Mouse (Mus musculus) urinary bladder, postnatal 25 days (tissue): ENCODE measurements around the gene Deup1.

Experiments
- DNase-seq: peaks from one replicate; pipeline ENCODE4 v3.0.0; 2022; ENCODE audit warnings: low spot score

The Deup1 gene

GRCm38 (mm10) chr9:15533336-15534070 is 94.2 kb downstream of the Deup1 start:
- DNase-seq: no peak

GRCm38 (mm10) chr9:15531204-15531603 is 96.5 kb downstream of the Deup1 start:
- DNase-seq: no peak

DNA sequence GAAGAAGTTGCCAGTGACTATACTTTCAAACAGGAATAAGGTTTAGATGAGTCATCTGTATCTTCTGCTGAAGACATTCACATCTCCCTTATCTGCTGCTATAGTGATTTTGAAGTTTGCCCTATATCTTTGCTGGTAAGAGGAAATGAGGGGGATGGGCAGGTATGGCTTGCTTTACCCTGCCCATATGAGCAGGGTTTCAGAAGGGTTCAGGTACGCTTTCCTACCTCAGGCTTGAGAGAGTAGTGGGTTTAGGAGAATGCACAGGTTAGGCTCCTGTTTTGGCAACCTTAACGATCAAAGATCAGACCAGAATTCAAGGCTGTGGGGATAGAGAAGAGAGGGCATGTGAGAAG is 97.8 kb downstream of the Deup1 start:
- no peak for DNase-seq

GRCm38 (mm10) chr9:15529275-15529964 is 98.3 kb downstream of the Deup1 start:
- DNase-seq: peak; percentile 47

DNA sequence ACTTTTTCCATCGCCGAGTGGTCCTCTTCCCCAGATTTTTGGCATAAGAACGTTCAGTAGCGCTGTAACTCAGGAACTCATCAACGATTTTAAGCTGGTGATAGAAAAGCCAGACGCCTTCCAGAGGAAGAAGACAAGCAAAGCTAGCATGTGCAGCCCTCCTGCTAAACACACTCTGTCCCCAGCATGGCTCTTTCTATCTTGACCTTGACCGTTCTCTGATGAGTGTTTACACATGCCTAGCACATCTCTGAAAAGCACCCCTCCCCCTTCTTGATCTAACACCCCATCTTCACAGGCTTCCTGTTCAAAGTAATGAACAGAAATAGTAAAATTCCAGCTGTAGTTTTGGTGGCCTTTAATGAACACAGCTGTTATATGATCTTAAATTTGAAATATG is 99.4 kb downstream of the Deup1 start:
- no peak for DNase-seq

DNA sequence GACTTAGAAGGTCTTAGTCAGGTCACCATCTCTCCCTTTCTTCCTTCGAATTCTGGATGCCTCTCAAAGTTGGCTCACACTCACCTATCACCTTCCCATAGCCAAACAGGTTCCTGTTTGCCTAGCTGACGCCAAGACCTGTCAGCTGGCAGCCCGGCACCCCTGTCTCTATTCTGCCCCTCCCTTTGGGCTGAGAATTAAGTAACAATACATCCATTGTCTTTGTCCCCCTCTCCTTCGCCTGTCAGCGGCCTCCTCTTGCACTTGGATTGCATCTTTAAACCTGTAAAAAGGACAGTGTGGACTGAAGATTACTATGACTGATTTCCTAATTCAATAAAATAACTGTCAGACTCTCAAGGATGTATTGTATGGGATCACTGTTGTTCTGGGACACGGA is 99.9 kb downstream of the Deup1 start:
- DNase-seq: no peak

DNA sequence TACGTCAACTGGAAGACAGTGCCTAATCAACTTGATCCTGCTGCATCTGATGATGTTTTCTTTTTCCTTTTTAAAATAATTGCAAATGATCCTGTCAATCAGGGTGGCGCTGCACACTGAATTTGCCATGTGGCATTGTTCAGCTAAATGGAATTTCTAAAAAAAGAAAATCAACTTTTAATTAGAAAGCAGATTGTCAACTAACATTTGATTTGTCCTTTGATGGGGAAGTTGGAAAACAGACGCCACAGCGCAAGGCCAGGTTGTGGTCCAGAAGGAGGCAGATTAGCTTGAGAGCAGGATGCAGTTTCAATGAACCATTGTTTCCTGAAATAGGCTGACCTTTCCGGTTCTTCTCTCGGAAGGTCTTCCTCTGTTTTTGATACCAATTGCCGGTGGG is 101.2 kb downstream of the Deup1 start:
- no peak for DNase-seq

GRCm38 (mm10) chr9:15525246-15525645 is 102.5 kb downstream of the Deup1 start:
- DNase-seq: no peak

GRCm38 (mm10) chr9:15523646-15524045 is 104.1 kb downstream of the Deup1 start:
- DNase-seq: no peak

- DNase-seq: no peak
Observed at GRCm38 (mm10) chr9:15522887-15523286, 104.8 kb downstream of the Deup1 start.

GRCm38 (mm10) chr9:15522348-15522747 is 105.4 kb downstream of the Deup1 start:
- DNase-seq: no peak

- no peak for DNase-seq
Observed at GRCm38 (mm10) chr9:15517979-15518378, 109.8 kb downstream of the Deup1 start.

DNA sequence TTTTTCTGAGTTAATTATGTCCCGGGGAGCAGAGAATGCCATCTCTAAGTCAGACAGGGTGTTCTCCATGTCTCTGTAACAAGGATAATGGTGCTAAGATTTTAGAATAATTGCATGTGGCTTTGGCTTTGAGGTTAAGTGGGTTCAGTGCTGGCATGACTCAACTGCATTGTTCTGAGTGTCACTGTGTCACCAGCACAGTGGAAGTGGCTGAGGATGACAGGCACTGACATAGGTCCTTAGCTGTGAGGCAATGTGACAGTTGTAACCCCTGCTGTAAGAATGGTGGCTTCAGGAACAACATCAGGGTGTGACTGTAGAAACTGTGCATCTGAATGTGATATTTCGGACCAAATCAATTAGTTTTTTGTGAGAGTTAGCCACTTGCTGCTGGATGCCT is 111.7 kb downstream of the Deup1 start:
- no peak for DNase-seq

DNA sequence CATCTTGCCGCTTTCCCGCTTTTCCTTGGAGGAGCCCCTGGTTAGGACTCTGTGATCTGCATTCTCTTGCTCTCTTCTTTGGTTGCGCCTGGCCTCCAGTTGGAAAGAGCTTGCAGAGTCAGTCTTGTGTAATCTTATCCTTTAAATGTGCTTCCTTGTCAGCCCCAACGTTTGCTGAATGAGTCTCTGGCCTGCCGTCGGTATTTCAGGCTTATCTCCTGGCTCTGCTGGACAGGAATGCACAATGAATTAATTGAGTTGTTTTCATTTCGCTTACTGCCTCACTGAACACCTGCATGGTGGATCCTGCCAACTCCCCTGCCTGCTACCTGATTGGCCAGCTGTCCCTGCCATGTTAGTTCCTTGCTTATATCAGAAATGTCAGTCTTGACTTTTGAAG is 114.8 kb downstream of the Deup1 start:
- no peak for DNase-seq

DNA sequence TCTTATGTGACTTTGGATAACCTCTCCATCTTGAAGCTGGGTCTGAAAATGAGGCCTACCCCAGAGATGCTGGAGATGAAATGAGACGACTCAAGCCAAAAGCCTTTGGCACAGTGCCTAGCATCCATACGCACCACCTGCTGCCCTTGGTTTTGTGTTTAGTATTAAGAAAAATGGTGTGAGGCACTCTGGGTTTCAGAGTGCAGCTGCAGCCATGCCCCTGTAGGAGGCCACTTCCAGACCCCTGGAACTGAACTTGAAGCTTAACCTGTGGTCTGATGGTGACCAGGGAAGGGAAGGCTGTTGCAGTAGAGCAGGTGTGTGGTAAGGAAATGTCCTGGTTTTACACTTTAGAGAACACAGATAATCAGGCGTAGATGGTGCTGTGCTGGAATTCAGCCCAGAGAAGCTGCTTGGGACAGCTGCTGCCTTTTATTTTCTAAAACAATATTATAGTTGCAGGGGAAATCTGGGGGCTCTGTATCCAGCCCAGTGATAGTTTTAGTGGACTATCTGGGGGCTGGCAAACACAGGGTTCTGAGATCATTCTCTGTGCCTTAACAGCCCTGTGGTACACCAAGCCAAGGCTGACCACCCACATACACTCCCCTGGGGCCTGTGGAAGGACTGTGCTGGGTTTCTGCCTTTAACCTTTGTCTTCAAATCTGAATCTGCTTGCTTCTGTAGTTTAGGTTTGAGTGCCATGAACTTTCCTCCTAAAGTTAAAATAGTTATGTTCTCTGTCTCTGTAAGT is 117.0 kb downstream of the Deup1 start:
- DNase-seq: no peak
